Mouse (Mus musculus) urinary bladder, postnatal 25 days (tissue): ENCODE measurements around the gene H2-Q4.
"Not testable (repeated sequence)": the region's sequence is repeated elsewhere in the genome, so short reads cannot be mapped to it uniquely, and the experiment has no call there.

Source experiments
- DNase-seq: peaks from one replicate; pipeline ENCODE4 v3.0.0; 2022; ENCODE audit warnings: low spot score

The H2-Q4 gene

DNA sequence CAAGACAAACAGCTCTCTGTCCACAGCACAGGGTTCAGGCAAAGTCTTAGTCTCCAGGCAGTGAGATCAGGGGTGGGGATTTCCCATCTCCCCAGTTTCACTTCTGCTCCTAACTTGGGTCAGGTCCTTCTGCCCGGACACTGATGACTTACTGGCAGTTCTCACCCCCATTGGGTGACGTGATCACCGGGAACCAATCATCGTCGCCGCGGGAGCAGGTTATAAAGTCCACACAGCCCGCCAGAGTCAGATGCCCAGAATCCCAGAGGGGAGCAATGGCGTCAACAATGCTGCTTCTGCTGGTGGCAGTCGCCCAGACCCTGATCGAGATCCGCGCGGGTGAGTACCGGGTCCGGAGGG is at the start of gene H2-Q4:
Gene H2-Q4 (plus strand): TSS at position 249 of the 360 bp plus-strand sequence.
- DNase-seq: peak; percentile 88

- DNase-seq: not testable (repeated sequence)
Measured at GRCm38 (mm10) chr17:35329714-35330113, 49.7 kb upstream of the H2-Q4 start.

DNA sequence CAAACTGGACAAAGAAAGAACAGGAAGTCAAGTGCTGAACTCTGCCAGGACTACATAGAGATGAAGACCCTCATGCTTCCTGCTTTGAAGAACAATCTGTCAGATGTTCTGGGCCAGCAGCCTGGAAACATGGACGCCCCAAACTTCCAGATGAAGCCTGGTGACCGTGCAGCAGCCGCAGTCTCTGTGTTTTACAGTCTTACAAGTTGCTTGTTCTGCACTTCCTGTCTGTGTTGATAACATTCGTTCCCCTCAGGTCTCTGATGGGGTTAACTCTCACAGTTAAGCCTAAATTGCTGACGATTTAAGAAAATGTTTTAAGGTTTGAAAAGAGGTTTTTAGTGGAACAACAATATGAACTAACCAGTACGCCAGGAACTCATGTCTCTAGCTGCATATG is 47.9 kb upstream of the H2-Q4 start:
- DNase-seq: not testable (repeated sequence)

GRCm38 (mm10) chr17:35342071-35342671 is 37.2 kb upstream of the H2-Q4 start, which contains the start of gene H2-Q2:
Gene H2-Q2, plus strand, starts transcription at chr17:35342242.
- no peak for DNase-seq

DNA sequence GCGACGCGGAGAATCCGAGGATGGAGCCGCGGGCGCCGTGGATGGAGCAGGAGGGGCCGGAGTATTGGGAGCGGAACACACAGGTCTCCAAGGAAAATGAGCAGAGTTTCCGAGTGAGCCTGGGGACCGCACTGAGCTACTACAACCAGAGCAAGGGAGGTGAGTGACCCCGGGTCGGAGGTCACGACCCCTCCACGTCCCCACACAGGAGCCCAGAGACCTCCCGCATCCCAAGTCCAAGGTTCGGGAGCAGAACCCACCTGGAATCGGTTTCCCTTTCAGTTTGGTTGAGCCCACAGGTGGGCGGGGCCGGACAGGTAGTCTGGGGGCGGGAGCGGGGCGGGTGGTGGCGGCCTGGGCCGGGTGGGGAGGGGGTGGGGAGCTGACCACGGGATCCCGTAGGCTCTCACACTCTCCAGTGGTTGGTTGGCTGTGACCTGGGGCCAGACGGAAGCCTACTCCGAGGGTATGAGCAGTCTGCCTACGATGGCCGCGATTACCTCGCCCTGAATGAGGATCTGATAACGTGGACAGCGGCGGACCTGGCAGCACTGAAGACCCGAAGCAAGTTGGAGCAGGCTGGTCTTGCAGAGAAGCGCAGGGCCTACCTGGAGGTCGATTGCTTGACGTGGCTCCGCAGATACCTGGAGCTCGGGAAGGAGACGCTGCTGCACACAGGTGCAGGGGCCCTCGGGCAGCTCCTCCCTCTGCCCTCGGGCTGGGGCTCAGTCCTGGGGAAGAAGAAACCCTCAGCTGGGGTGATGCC is 36.5 kb upstream of the H2-Q4 start:
- peak; percentile 13 for DNase-seq

DNA sequence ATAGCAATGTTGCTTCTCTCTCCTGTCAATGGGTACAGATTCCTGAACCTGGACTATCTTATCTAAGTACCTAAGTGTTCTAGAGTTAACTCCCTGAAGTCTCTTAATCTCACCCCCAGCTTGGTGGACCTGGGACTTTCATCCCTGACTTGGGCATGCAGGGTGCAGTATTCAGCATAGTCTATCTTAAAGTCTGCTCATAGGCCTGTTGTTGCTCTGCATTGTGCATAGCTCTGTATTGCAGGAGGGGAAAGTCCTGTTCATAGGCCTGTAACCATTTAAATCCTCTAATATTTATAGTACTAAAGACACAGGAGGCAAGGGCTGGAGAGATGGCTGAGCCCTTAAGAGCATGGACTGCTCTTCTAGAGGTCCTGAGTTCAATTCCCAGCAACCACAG is 31.8 kb upstream of the H2-Q4 start:
- not testable (repeated sequence) for DNase-seq

DNA sequence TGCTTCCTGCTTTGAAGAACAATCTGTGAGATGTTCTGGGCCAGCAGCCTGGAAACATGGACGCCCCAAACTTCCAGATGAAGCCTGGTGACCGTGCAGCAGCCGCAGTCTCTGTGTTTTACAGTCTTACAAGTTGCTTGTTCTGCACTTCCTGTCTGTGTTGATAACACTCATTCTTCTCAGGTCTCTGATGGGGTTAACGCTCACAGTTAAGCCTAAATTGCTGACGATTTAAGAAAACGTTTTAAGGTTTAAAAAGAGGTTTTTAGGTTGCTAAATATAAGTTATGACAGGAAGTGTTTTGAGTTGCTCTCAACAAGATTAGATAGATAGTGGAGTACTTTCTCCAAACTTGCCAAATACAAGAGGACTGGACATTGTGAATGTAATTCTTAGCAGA is 26.1 kb upstream of the H2-Q4 start:
- not testable (repeated sequence) for DNase-seq

DNA sequence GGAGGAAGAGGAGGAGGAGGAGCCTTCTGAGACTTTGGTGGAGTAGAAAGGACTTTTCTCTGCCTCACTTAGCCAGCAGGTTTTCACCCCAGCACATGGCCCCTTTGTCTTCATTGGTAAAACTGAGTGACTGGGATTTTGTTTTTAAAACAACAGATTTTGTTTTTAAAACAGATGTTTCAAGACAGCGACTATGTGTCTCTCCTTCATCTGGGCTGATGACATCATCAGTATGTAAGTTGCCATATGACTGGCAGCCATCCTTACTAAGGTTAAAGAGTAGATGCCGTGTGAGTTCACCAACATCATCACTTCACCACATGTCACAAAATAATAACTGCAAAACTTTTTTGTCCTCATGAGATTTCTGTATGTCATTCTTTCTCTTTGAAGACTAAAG is 25.3 kb upstream of the H2-Q4 start:
- no peak for DNase-seq

DNA sequence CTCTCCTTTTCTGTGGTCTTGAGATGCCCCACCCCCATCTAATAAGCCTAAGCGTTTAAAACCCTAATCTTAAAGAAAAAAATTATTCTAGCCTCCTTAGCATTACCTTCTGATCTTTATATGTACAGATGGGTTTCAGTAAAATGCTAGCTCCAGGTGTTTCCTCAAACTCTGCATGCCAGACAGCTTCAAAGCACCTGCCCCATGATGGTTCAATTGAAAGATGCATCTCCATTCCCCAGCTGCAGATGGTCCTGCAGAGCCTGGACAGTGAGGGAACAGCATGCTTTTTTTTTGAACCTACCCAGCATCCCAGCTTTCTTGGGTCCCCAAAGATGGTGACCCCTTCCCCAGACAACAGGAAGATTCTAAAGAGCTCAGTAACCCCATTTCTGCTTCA is 22.3 kb upstream of the H2-Q4 start:
- DNase-seq: no peak

DNA sequence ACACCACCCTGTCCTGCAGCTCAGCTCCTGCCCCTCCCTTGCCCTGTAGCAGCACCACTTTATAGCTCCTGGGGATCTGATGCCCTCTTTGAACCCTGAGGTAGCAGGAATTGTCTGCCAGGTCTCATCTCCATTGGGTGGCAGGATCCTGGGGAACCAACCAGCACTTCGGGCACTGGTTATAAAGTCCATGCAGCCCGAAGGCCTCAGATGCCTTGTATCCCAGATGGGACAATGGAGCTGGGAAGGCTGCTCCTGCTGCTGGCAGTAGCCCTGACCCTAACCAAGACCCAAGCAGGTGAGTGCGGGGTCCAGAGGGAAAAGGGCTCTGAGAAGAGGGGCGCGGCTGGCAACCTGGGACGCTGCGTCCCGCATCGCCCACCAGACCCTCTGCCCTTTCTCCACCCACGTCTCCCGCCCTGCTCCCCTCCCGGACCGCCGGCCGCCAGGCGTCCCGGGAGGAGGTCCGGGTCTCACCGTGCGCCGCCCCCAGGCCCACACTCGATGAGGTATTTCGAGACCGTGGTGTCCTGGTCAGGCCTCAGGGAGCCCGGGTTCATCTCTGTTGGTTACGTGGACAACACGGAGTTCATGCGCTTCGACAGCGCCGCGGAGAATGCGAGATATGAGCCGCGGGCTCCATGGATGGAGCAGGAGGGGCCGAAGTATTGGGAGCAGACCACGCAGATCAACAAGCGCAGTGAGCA is 20.5 kb upstream of the H2-Q4 start:
- DNase-seq: no peak

DNA sequence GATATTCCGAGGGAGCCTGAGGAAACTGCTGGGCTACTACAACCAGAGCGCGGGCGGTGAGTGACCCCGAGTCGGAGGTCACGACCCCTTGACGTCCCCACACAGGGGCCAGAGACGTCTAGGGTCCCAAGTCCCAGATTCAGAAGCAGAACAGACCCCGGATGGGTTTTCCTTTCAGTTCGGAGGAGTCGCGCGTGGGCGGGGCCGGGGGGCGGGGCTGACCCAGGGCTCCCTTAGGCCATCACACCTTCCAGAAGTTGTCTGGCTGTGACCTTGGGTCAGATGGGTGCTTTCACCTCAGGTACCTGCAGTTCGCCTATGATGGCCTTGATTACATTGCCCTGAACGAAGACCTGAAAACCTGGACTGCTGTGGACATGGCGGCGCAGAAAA is 20.0 kb upstream of the H2-Q4 start:
- no peak for DNase-seq

GRCm38 (mm10) chr17:35379729-35380451 is 473 bp downstream of the H2-Q4 start:
- DNase-seq: peak; percentile 35

DNA sequence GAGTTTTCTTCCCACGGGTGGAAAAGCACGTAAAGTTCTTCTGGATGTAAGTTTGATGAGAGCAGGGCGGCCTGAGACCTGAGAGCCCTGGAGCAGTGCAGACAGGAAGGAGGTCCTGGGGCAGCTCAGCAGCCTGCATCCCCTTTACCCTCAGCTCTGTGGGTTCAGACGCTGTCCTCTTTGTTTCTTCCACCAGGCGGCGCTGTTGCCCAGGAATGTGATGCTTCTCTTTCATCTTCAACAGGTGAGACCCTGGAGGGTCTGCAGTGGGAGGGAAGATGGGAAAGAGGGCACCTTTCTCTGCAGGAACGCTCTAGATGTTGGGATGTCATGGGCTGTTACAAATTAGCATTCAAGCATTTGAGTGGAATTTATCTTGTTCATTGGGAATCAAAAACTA is 10.4 kb downstream of the H2-Q4 start:
- DNase-seq: peak; percentile 24

DNA sequence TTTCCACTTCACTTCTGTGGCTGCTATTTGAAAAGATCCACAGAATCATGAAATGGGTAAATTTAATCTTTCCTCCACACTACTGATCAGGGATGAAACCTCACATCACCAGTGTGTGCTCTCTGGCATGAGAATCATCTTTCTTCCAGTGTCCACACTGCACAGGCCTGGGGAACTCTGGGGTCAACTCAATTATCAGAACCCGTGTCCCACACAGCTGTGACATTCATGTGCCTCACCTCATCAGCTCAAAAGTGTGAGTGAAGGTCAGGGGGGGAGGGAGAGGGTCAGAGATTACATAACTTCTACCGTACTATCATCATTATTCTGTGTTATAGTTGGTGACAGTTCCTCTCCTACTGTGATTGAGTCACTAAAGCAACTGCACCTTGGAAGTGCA is 13.3 kb downstream of the H2-Q4 start:
- DNase-seq: not testable (repeated sequence)

- not testable (repeated sequence) for DNase-seq
Measured at GRCm38 (mm10) chr17:35393864-35394800, 14.7 kb downstream of the H2-Q4 start.

DNA sequence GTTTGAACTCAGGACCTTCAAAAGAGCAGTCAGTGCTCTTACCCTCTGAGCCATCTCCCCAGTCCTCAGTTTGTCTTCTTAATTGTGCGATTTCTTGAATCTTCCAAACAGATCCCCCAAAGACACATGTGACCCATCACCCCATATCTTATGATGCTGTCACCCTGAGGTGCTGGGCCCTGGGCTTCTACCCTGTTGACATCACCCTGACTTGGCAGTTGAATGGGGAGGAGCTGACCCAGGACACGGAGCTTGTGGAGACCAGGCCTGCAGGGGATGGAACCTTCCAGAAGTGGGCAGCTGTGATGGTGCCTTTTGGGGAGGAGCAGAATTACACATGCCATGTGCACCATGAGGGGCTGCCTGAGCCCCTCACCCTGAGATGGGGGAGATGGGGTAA is 17.5 kb downstream of the H2-Q4 start:
- not testable (repeated sequence) for DNase-seq

- DNase-seq: not testable (repeated sequence)
Measured at GRCm38 (mm10) chr17:35413057-35413456, 33.6 kb downstream of the H2-Q4 start.

DNA sequence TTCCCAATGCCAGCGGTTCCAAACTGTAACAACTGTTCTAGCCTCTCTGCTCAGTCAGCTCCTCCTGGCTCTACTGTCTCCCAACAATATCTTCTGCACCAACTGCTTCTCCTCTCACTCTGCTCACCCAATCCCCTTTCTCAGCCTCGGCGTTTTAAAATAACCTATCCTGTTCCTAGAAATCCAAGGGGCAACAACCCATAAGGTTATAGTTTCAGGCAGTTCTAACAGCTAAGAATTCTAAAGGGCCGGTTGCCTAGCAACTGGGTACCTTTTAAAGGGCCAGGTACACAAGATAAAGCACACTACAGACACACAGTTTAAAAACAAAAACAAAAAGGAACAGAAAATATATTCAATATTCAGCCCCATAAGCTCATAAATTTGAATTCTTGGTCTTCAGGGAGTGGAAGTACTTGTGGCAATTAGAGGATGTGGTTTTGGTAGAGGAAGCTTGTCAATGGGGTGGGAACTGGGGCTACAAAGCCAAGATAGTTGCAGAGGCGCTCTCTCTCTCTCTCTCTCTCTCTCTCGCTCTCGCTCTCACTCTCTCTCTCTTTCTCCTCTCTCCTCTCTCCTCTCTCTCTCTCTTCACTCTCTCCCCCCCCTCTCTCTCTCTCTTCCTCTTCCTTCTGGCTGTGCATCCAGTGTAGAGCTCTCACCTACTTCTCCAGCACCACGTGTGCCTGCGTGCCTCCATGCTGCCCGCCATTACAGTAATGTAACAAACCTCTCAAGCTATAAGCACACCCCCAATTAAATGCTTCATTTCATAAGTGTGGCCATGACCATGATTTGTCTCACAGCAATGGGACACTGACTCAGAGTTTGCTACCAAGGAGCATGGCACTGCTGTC is 36.1 kb downstream of the H2-Q4 start:
- not testable (repeated sequence) for DNase-seq

DNA sequence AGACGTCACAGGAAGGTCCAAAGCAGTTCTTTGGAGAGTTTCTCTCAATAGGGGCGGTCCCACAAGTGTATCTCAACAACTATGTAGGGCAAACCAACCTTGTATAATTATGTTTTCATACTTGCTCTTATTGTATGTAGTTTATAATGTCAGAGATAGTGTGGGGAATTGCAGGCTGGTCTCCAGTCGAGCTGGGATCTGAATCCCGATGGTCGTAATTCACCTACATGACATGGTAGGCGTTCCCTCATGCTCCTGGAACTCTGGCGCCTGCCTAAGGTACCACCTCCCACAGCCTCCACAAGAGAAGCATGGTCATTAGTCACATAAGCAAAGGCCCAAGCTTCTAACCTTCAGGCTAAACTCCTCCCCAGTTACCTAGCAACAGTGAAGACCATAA is 39.4 kb downstream of the H2-Q4 start:
- no peak for DNase-seq

- DNase-seq: not testable (repeated sequence)
Measured at GRCm38 (mm10) chr17:35419564-35419963, 40.1 kb downstream of the H2-Q4 start.
